Mouse (Mus musculus) myocyte (in vitro differentiated cells): Measurements from ENCODE around the gene Itpk1. TPM values are rescaled to one million over a fixed set of nuclear protein-coding genes. Genes with fewer than 3 reads are reported as not detected.

Source experiments
- H3K27me3 ChIP-seq: one replicate; pipeline ENCODE4 v1.6.1; 2011; ENCODE audit not compliant: control insufficient read depth, insufficient read depth, insufficient read length
- H3K36me3 ChIP-seq: one replicate; pipeline ENCODE4 v1.6.1; 2011; ENCODE audit not compliant: control insufficient read depth, insufficient read depth
- H3K4me2 ChIP-seq: one replicate; pipeline ENCODE4 v1.6.1; 2011; ENCODE audit warnings: low read depth, control low read depth
- H3K4me3 ChIP-seq: one replicate; pipeline ENCODE4 v1.5.1; 2011; ENCODE audit warnings: mild to moderate bottlenecking, control low read depth, moderate library complexity
- H3K79me2 ChIP-seq: one replicate; pipeline ENCODE4 v1.6.1; 2011; ENCODE audit not compliant: control insufficient read depth, insufficient read depth
- H3ac ChIP-seq: one replicate; pipeline ENCODE4 v1.6.1; 2011; ENCODE audit not compliant: control insufficient read depth, insufficient read length
- CEBPB ChIP-seq: IDR thresholded peaks from 2 replicates; pipeline ENCODE4 v1.6.1; 2011; ENCODE audit warnings: mild to moderate bottlenecking, moderate library complexity; ENCODE audit not compliant: poor library complexity, insufficient read depth, severe bottlenecking
- E2F4 ChIP-seq: IDR thresholded peaks from one replicate; pipeline ENCODE4 v1.6.1; 2011; ENCODE audit warnings: mild to moderate bottlenecking, control low read depth, moderate library complexity; ENCODE audit not compliant: insufficient read depth
- MAX ChIP-seq: IDR thresholded peaks from one replicate; pipeline ENCODE4 v1.6.1; 2011; ENCODE audit warnings: low read depth, mild to moderate bottlenecking, control low read depth
- MYOD1 ChIP-seq, 3 experiments: IDR thresholded peaks; one replicate each; pipeline ENCODE4 v1.6.1; 2011; ENCODE audit warnings: control low read depth in 2 of 3, low read depth in 2 of 3, mild to moderate bottlenecking in 2 of 3, moderate library complexity in 1 of 3; ENCODE audit not compliant: insufficient read length in 2 of 3, control insufficient read depth in 1 of 3
- MYOG ChIP-seq, 3 experiments: IDR thresholded peaks; one replicate each; pipeline ENCODE4 v1.6.1; 2011; ENCODE audit warnings: control low read depth in 2 of 3, low read depth in 2 of 3, mild to moderate bottlenecking in 2 of 3; ENCODE audit not compliant: insufficient read length in 2 of 3, control insufficient read depth in 1 of 3, insufficient read depth in 1 of 3
- POLR2A ChIP-seq: IDR thresholded peaks from one replicate; pipeline ENCODE4 v1.6.1; 2011; ENCODE audit warnings: low read depth, mild to moderate bottlenecking, control low read depth, moderate library complexity; ENCODE audit not compliant: insufficient read length
- POLR2AphosphoS2 ChIP-seq: IDR thresholded peaks from one replicate; pipeline ENCODE4 v1.6.1; 2011; ENCODE audit warnings: low read depth, control low read depth; ENCODE audit not compliant: insufficient read length
- REST ChIP-seq: IDR thresholded peaks from one replicate; pipeline ENCODE4 v1.6.1; 2011; ENCODE audit warnings: mild to moderate bottlenecking, control low read depth, moderate library complexity; ENCODE audit not compliant: insufficient read depth, insufficient read length
- SRF ChIP-seq: IDR thresholded peaks from one replicate; pipeline ENCODE4 v1.6.1; 2011; ENCODE audit warnings: low read depth; ENCODE audit not compliant: control insufficient read depth, insufficient read length
- TCF12 ChIP-seq: IDR thresholded peaks from one replicate; pipeline ENCODE4 v1.6.1; 2011; ENCODE audit warnings: mild to moderate bottlenecking, control low read depth; ENCODE audit not compliant: poor library complexity, insufficient read depth, severe bottlenecking
- TCF3 ChIP-seq: IDR thresholded peaks from one replicate; pipeline ENCODE4 v1.6.1; 2011; ENCODE audit warnings: low read depth, control low read depth; ENCODE audit not compliant: insufficient read length
- USF1 ChIP-seq: IDR thresholded peaks from one replicate; pipeline ENCODE4 v1.6.1; 2011; ENCODE audit warnings: low read depth, mild to moderate bottlenecking, control low read depth, moderate library complexity
- polyA plus RNA-seq: library from polyadenylated mRNA; unstranded; fragments of >200 nt; fragmentation: generic; extraction: Trizol; gene quantifications from one replicate; pipeline ENCODE4 v1.2.1, GENCODE M21; 2012; ENCODE audit warnings: missing spikeins

The Itpk1 gene
- polyA plus RNA-seq, 1 experiment = 4.9 TPM

DNA sequence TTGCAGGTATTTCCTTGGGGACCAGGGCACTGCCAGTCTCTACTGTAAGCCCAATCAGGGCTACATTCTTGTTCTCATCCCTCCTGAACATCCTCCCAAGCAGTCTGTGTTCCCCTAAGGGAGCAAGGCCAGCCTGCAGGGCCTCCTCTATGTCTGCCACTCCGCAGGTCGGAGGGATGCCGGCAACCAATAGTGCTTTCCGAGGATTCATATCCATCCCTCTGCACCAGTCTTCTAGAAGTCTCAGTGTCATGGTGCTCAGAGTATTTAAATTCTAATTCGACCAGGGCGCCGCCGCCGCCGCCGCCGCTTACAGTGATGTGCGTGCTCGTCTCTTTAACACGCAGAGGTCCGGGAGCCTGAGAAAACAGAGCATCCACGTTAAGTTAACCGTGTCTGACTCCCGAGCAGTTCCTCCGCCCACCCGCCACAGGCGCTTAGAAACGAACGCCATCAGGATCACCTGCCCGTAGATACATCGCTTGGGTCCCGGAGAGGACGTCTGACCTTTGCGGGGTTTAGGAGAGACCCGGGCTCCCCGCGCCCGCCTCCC lies 38.4 kb upstream of the Itpk1 start:
- no peak for TF ChIP-seq TCF12
- TF ChIP-seq POLR2AphosphoS2 = no peak
- no peak for TF ChIP-seq USF1
- no peak for TF ChIP-seq MYOD1 (IDR thresholded peaks at IDR 0.05; ENCODE audit: control insufficient read depth in 1 of 3, insufficient read length in 2 of 3, low read depth in 2 of 3)
- no peak for TF ChIP-seq E2F4
- no peak for TF ChIP-seq POLR2A
- TF ChIP-seq TCF3 = no peak
- TF ChIP-seq MAX = no peak
- TF ChIP-seq SRF = no peak
- no peak for TF ChIP-seq MYOG (IDR thresholded peaks at IDR 0.05; ENCODE audit: control insufficient read depth in 1 of 3, insufficient read depth in 1 of 3, insufficient read length in 2 of 3, low read depth in 2 of 3)
- TF ChIP-seq CEBPB = no peak
- no peak for TF ChIP-seq REST

DNA sequence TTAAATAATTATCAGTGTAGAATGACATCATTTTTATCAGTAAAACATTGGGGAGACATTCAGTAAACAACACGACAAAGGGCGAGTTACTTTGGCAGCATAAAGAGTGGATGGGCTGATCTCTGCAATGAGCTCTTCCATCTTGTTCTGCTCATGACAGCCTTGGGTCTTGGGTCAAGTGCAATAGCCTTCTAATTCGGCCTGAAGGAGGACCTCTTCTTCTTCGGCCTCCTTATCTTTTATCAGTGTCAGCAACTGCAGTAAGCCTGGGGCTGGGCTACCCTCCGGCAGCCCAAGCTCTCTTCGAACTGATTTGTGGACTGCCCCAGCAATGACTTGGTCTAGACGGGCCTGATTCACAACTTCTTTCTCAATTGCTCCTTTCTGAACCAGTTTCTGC lies 37.3 kb upstream of the Itpk1 start:
- Histone ChIP-seq H3K4me2 (no peak overlapping the region), H3ac (no peak overlapping the region), H3K4me3 (no peak overlapping the region), H3K27me3 (no peaks in the 10 kb centered on the region), H3K36me3 (no peaks in the 10 kb centered on the region), H3K79me2 (peaks cover 32% of the 10 kb centered on the region)
- TF ChIP-seq USF1 (no peak), REST (no peak), CEBPB (no peak), MYOG (IDR thresholded peaks at IDR 0.05; ENCODE audit: control insufficient read depth in 1 of 3, insufficient read depth in 1 of 3, insufficient read length in 2 of 3, low read depth in 2 of 3) (no peak), MAX (no peak), TCF3 (no peak), E2F4 (no peak), MYOD1 (IDR thresholded peaks at IDR 0.05; ENCODE audit: control insufficient read depth in 1 of 3, insufficient read length in 2 of 3, low read depth in 2 of 3) (no peak), TCF12 (no peak), POLR2AphosphoS2 (no peak), POLR2A (no peak), SRF (no peak)

More for the DNA sequence above, 38.4 kb upstream of the Itpk1 start:
- H3ac ChIP-seq = peak overlapping the region; percentile 45
- no peaks in the 10 kb centered on the region for H3K36me3 ChIP-seq
- H3K4me3 ChIP-seq = peak overlapping the region; percentile 49
- no peaks in the 10 kb centered on the region for H3K27me3 ChIP-seq
- peaks cover 34% of the 10 kb centered on the region for H3K79me2 ChIP-seq
- peak overlapping the region; percentile 91 for H3K4me2 ChIP-seq

DNA sequence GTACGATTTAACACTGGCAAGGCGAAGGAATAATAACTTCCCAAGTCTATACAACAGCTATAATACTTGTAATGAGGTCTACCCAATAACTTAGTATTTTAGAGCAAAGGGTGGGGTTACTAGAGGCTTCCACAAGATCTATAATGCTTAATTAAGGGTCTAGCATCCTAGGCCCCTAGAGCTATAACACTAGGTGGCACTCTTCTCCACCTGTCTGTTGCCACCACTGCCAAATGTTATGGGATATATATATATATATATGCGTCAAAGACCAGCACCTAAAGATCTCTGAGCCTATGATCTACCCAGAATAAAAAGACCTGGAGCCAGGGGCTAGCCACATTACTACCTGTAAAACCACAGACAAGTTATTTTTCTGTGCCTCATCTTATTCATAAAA lies 35.6 kb upstream of the Itpk1 start:
- no peak for TF ChIP-seq POLR2AphosphoS2
- TF ChIP-seq SRF = no peak
- no peak for TF ChIP-seq USF1
- TF ChIP-seq MAX = no peak
- TF ChIP-seq POLR2A = no peak
- TF ChIP-seq REST = no peak
- TF ChIP-seq MYOG (IDR thresholded peaks at IDR 0.05; ENCODE audit: control insufficient read depth in 1 of 3, insufficient read depth in 1 of 3, insufficient read length in 2 of 3, low read depth in 2 of 3) = no peak
- no peak for TF ChIP-seq TCF3
- no peak for TF ChIP-seq MYOD1 (IDR thresholded peaks at IDR 0.05; ENCODE audit: control insufficient read depth in 1 of 3, insufficient read length in 2 of 3, low read depth in 2 of 3)
- no peak for TF ChIP-seq CEBPB
- TF ChIP-seq E2F4 = no peak
- no peak for TF ChIP-seq TCF12
- no peaks in the 10 kb centered on the region for H3K36me3 ChIP-seq
- H3K27me3 ChIP-seq = no peaks in the 10 kb centered on the region
- no peak overlapping the region for H3ac ChIP-seq
- peaks cover 15% of the 10 kb centered on the region for H3K79me2 ChIP-seq
- H3K4me2 ChIP-seq = no peak overlapping the region
- no peak overlapping the region for H3K4me3 ChIP-seq

DNA sequence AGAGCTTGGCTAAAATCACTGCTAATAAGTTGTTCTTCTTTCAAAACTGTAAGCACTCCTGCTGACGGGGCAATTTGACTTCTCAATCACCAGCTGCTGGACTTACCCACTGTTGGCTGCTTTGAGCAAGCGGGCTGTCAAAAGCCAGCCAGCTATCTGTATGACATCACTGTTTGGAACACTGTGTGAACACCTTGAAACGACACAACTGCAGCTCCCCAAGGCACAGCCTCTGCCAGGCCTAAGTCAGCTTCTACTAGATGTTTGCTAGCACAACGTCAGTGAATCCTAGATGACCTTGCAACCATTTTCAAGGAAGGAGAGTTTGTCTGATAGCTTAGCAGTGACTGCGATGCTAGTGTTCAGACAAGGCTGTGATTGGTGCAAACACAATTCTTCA lies 34.4 kb upstream of the Itpk1 start:
- no peaks in the 10 kb centered on the region for H3K36me3 ChIP-seq
- H3K79me2 ChIP-seq = peaks cover 3% of the 10 kb centered on the region
- H3K4me2 ChIP-seq = no peak overlapping the region
- H3ac ChIP-seq = no peak overlapping the region
- no peaks in the 10 kb centered on the region for H3K27me3 ChIP-seq
- TF ChIP-seq MAX (no peak), POLR2A (no peak), E2F4 (no peak), SRF (no peak), TCF3 (no peak)
- H3K4me3 ChIP-seq = no peak overlapping the region

DNA sequence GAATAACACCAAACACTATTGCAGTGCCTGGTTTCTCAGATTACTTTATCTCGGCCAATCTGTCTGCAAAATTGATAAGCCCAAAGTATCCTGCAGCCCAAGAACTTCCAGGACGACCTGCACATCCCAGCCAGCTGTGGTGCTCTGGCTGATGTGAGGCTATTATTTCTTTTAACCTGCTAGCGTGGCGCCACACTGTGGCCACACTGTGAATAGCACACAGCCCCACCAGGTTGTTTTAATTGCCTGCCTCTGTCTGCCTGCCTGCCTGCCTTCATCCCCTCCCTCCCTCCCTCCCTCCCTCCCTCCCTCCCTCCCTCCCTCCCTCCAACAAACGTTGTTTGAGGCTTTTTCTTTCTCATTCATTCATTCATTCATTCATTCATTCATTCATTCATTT lies 28.7 kb upstream of the Itpk1 start:
- Histone ChIP-seq H3K27me3 (no peaks in the 10 kb centered on the region), H3K79me2 (no peaks in the 10 kb centered on the region), H3K4me3 (no peak overlapping the region), H3K36me3 (no peaks in the 10 kb centered on the region), H3K4me2 (no peak overlapping the region), H3ac (no peak overlapping the region)
- no peak for TF ChIP-seq E2F4
- TF ChIP-seq TCF3 = no peak
- no peak for TF ChIP-seq CEBPB
- no peak for TF ChIP-seq TCF12
- TF ChIP-seq MYOD1 (IDR thresholded peaks at IDR 0.05; ENCODE audit: control insufficient read depth in 1 of 3, insufficient read length in 2 of 3, low read depth in 2 of 3) = no peak
- no peak for TF ChIP-seq MAX
- no peak for TF ChIP-seq POLR2A
- no peak for TF ChIP-seq USF1
- no peak for TF ChIP-seq SRF
- no peak for TF ChIP-seq REST
- TF ChIP-seq MYOG (IDR thresholded peaks at IDR 0.05; ENCODE audit: control insufficient read depth in 1 of 3, insufficient read depth in 1 of 3, insufficient read length in 2 of 3, low read depth in 2 of 3) = no peak
- TF ChIP-seq POLR2AphosphoS2 = no peak
